Mouse (Mus musculus) brain, embryonic 14.5 days (tissue): ENCODE data around the gene Sept1. TPM values are rescaled to one million over a fixed set of nuclear protein-coding genes. Genes with fewer than 3 reads are reported as not detected.

ENCODE experiments used
- DNase-seq: peaks from one replicate; pipeline ENCODE4 v3.0.0-alpha.2; 2011; ENCODE audit warnings: low read depth
- CTCF ChIP-seq: fragments of 200-500 bp; IDR thresholded peaks from 2 replicates; pipeline ENCODE4 v1.5.1; 2012; ENCODE audit warnings: inconsistent platforms, mild to moderate bottlenecking, moderate library complexity, borderline replicate concordance; ENCODE audit not compliant: insufficient read depth, insufficient read length; ENCODE audit errors: extremely low read depth
- POLR2A ChIP-seq: fragments of 200-500 bp; IDR thresholded peaks from 2 replicates; pipeline ENCODE4 v1.6.1; 2012; ENCODE audit warnings: mild to moderate bottlenecking, inconsistent platforms, borderline replicate concordance; ENCODE audit not compliant: poor library complexity, insufficient read depth, insufficient read length, severe bottlenecking; ENCODE audit errors: extremely low read depth
- polyA plus RNA-seq: library from polyadenylated mRNA; depleted of rRNA; stranded (reverse); fragments of >200 nt; gene quantifications from 2 replicates; pipeline ENCODE4 v1.2.3, GENCODE M21; 2012; rRNA removed

The Sept1 gene
- 19.4 and 22.6 TPM in 2 replicates for polyA plus RNA-seq

DNA sequence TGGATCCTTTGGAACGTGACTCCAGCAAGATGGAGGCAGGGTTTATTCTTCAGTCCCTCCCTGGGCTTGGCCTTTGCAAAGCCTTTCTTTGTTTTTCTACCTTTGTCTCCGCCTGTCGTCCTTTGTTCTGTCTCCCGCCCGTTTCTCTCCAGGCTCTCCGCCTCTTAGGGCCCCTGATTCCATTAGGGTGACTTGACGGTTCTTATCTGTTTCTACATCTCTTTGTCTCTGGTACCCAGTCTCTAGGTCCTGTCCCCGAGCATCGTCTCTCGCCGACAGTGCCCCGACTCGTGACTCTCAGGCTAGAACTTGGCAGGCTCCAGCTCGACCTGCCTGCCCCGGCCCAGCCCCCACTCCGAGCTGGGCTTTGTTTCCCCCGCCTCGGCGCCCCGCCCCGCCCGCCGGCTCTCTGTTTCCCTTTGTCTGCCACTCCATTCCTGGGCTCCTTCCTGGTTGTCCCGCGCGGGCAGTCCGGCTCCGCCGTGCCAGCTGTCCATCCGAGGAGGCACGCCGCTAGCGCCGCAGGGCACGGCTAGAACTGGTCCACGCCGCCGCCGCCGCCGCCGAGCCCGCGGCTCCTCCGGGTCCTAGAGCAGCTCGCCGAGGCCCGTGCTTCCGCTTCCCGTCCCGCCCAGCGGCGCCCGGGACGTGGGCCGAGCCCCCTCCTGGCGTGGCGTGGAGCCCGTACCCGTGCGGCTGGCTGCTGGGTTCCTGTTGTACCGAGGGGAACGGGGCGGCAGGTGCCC lies at the start of gene Sept1, which contains the start of gene Zfp553:
TSS of gene Sept1 (minus strand) at position 509 of the 746 bp plus-strand sequence.
TSS of gene Zfp553 (plus strand) at position 440 of the 746 bp plus-strand sequence.
- peak; percentile 97 for DNase-seq
- TF ChIP-seq POLR2A: peak; percentile 87
- no peak for TF ChIP-seq CTCF

DNA sequence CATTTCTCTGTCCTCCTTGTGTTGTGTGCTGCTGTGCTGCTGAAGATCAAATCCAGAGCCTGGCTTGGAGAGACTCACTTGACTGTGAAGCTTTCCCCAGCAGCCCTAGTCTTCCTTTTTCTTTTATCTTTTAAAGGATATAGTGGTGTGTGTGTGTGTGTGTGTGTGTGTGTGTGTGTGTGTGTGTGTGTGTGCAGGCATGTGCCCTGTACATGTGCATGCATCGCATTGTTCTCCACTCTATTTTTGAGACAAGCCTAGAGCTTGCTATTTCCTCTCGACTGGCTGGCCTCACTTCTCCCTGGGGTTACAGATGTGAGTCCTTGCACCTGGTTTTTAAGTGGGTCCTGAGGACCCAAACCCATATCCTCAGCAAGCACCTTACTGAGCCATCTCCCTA lies 49.3 kb upstream of the Sept1 start:
- no peak for TF ChIP-seq POLR2A
- TF ChIP-seq CTCF: no peak
- DNase-seq: no peak

DNA sequence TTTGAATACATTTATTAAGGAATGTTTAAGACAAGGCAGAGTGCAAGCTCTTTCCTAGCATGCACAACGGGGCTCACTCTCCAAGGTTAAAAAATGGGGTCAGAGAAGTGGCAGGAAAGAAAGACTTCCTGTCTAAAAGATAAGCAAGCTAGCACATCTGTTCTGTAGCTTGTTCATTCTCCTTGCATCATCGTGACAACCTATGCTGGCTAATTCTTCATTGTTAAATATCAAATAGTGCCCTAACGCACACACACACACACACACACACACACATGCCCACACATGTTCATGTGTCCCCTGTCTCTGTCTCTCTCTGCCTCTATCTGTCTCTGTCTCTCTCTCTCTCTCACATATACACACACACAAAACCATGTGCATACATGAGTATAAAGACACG lies 48.2 kb upstream of the Sept1 start:
- TF ChIP-seq POLR2A (no peak), CTCF (no peak)
- no peak for DNase-seq

DNA sequence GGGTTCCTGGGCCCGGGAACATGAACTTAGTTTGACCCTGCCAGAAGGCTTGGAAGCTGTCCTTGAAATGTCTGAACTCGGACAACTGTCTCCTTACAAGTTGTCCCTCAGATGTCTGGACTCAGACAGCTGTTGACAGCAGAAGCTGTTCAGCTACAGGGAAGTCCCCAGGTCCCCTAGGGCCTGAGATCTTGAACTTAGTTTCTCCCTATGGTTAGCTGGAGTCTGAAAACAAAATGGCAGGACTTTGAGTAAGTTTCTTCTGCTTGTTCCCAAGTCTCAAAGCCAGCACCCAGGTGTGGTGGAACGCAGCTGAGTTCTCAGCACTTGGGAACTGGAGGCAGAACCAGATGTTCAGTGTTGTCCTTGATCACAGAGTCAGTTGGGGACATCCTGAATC lies 47.2 kb upstream of the Sept1 start:
- TF ChIP-seq CTCF (no peak), POLR2A (no peak)
- no peak for DNase-seq

DNA sequence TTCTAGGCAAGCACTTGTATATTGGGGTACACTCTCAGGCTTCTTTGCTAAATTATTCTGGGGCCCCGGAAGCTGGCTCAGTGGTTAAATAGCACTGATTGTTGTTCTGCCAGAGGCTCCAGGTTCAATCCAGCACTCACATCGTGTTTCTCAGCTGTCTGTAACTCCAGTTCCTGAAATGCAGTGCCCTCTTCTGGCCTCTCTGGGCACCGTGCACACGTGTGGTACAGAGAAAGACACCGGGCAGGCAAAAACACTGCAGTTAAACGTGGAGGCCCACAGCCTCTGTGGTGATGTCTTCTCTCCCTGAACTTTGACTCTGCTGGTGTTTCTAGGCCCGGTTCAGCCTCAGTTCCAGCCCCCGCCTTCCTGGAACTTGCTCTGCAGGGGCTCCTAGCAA lies 45.4 kb upstream of the Sept1 start:
- TF ChIP-seq POLR2A (no peak), CTCF (peak; percentile 62)
- peak; percentile 60 for DNase-seq

DNA sequence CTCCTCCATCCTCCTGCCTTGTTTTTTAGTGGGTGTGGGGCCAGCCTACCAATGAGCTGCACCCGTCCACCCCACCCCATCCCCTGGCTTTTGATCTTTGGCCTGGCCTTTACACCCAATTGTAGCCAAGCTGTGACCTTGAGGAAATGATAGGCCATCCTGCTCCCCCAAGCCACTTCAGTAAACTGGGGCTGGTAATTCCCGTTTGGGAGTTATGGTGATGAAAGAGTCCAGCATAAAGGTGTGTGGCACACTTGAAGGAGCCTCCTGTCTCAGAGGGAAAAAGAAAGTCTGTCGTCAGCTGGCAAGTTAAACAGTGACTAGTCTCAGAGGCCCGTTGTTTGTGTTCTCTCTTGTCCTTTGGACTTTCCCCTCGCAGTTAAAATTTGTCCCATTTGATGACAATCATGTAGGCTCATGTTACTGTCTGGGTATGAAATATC lies 43.6 kb upstream of the Sept1 start:
- DNase-seq: no peak
- TF ChIP-seq POLR2A (no peak), CTCF (no peak)

DNA sequence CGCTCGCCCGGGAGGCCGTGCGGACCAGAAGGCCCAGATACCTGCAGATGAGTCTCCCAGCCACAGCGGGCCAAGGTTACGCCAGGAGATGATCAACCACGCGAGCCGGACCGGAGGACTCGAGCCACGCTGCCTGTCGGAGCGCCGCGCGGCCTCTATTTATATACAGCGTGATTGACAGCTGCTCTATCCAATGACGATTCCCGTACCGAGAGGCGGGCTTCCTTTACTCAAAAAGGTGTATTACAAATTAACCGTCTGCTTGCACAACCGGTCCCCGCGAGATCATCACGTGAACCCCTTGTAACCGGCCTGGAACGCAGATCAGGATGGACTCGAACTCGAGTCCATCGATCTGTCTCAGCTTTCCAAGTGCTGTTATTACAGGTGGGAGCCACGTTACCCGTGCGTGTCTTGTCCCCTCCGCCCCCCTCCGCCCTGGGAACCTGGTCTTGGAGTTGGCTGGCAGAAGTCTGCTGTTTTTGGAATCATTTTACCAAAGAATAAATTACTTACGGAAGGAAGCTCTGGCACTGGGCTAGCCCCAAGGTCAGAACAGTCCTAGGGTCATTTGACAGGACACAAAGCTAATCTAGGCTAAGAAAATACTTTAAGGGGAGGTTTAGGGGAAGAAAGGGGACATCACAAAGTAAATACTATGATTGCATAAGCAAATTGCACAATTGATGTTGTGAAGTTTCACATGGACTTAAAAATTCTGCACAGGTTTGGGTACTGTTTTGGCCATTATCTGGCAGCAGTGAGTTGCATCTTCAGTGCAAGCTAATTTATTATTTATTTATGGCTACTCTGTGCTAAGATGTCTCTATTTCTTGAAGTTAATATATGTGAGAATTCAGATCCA lies 41.2 kb upstream of the Sept1 start, which contains the start of gene Sephs2:
TSS of gene Sephs2 (minus strand) at position 131 of the 865 bp plus-strand sequence.
- TF ChIP-seq POLR2A (peak; percentile 91; the same call in 1 of the 2 replicates), CTCF (no peak)
- peak; percentile 97 for DNase-seq

DNA sequence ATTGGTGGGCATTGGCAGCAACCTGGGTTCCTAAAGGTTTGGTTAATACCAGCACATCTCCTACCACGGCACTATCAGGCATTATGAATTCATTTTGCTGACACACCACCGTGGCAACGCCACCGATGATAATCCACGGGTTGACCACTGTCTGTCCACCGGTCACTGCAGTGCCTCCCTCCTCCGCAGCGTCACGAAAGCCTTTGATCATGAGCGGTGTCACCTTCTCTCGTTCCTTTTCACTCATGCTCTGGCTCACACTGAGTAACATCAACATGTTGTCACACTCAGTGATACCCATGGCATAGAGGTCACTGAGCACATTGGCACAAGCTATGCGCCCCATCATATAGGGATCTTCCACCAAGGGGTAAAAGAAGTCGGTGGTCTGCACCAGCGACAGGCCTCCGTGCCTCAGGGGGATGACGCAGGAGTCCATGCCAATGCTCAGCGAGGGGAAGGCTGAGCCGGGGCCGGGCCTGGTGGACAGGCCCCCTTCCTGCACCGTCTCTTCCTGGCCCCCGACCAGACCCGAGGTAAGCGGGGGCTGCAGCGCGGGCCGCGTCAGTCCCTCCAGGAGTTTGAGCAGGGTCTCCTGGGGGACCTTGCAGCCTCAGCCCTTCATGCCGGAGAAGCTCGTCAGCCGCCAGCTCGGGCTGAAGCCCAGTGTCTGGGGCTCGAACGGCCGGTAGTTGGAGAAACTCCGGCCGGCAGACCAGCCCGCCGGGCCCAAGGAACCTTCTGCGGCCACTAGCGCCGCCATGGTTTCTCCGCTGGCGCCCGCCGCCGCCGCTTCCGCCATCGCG lies 40.4 kb upstream of the Sept1 start:
- no peak for DNase-seq
- no peak for TF ChIP-seq POLR2A
- 0 out of 2 replicates have a peak, but pooled peaks have one; percentile 2 for TF ChIP-seq CTCF

DNA sequence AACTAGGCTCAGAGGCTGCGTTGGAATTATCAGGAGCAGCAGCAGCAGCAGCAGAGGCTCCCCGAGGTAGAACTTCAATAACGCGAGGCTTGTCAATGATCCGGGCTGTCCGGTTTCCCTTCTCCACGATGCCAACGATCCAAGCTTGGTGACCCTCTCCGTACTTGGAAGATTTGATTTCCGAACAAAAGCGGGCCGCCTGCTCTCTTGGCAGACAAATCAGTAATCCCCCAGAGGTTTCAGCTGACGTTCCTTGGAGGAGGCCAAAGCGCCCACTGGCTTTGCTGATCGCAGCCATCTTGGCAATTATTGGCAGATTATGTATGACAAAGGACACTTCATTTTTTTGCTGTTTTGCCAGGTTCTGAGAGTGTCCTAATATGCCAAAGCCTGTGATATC lies 39.6 kb upstream of the Sept1 start:
- TF ChIP-seq CTCF (no peak), POLR2A (no peak)
- no peak for DNase-seq

DNA sequence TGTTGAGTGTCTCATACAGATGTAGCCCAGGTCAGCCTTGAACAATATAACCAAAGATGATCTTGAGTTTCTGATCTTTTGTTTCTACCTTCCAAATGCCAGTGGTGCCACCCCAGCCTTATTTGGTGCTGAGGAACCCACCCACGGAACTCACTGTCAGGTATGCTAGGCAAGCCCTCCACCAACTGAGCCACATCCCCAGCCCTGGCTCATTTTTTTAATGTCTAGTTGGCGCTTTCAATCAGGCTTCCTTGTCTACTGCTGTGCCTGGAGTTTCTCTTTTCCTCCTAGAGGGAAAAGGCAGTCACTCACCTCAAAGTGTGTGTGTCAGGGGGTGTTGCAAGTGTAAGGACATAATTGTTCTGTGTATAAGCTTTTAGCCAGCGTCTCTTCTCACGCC lies 38.2 kb upstream of the Sept1 start:
- TF ChIP-seq POLR2A (no peak), CTCF (no peak)
- no peak for DNase-seq
